Mouse (Mus musculus) ES-Bruce4 (cell line): ENCODE measurements around the gene Rcor3. TPM values are rescaled to one million over a fixed set of nuclear protein-coding genes. Genes with fewer than 3 reads are reported as not detected.

Source experiments
- H3K27ac ChIP-seq: 2 replicates; pipeline ENCODE4 v1.5.1; 2012; ENCODE audit warnings: low read length, inconsistent platforms; ENCODE audit not compliant: insufficient read depth
- H3K27me3 ChIP-seq: 2 replicates; pipeline ENCODE4 v1.6.1; 2012; ENCODE audit warnings: mild to moderate bottlenecking, low read length, inconsistent platforms; ENCODE audit not compliant: control insufficient read depth, poor library complexity, insufficient read depth, severe bottlenecking
- H3K36me3 ChIP-seq: 2 replicates; pipeline ENCODE4 v1.6.1; 2012; ENCODE audit warnings: inconsistent platforms, mild to moderate bottlenecking, low read length, moderate library complexity; ENCODE audit not compliant: control insufficient read depth, poor library complexity, insufficient read depth, severe bottlenecking
- H3K4me1 ChIP-seq: one replicate; pipeline ENCODE4 v1.8.1; 2011; ENCODE audit warnings: low read length; ENCODE audit not compliant: control insufficient read depth, insufficient read depth
- H3K4me3 ChIP-seq: 2 replicates; pipeline ENCODE4 v1.5.1; 2011; ENCODE audit warnings: low read depth, mild to moderate bottlenecking, low read length
- H3K9ac ChIP-seq: 2 replicates; pipeline ENCODE4 v1.6.1; 2012; ENCODE audit warnings: low read depth, mild to moderate bottlenecking, inconsistent platforms; ENCODE audit not compliant: poor library complexity, severe bottlenecking
- H3K9me3 ChIP-seq: replicated peaks from 2 replicates; pipeline ENCODE4 v1.6.1; 2012; ENCODE audit warnings: mild to moderate bottlenecking, low read length, inconsistent platforms; ENCODE audit not compliant: control insufficient read depth, poor library complexity, insufficient read depth, severe bottlenecking
- CTCF ChIP-seq: IDR thresholded peaks from one replicate; pipeline ENCODE4 v1.8.1; 2011; ENCODE audit warnings: low read depth, low read length
- EP300 ChIP-seq: IDR thresholded peaks from 2 replicates; pipeline ENCODE4 v1.6.1; 2011; ENCODE audit warnings: low read depth, low read length; ENCODE audit not compliant: insufficient read depth
- POLR2A ChIP-seq: IDR thresholded peaks from one replicate; pipeline ENCODE4 v1.8.1; 2011; ENCODE audit warnings: low read length; ENCODE audit not compliant: insufficient read depth
- polyA plus RNA-seq: library from polyadenylated mRNA; stranded (reverse); fragments of >200 nt; gene quantifications from 2 replicates; pipeline ENCODE4 v1.2.4, GENCODE M21; 2011; ENCODE audit warnings: low read depth; ENCODE audit not compliant: missing spikeins, insufficient read depth, insufficient read length

The Rcor3 gene
- polyA plus RNA-seq, 1 experiment: 16.4 TPM

DNA sequence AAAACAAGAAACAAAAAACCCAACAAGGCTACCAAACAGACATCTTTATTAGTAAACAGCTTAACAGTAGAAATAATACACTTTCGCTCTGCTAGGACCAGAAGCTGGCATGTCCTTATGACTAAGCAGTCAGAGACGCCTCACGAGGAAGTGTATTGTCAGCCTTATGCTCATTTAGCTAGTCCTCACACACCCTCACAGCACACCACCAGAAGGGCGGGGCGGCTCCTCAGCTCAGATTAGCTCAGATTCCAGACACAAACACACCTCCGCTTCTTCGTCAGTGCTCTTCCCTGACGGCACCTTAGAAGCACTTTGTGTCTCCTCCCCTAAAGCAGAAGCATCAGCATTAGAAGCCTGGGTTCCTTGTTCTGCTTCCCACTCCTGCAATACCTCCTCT, 36.5 kb downstream of the Rcor3 start:
- Histone ChIP-seq H3K27ac (no peak overlapping the region), H3K27me3 (no peaks in the 10 kb centered on the region), H3K4me3 (no peak overlapping the region), H3K9me3 (no peaks in the 10 kb centered on the region), H3K9ac (no peak overlapping the region), H3K36me3 (no peaks in the 10 kb centered on the region), H3K4me1 (peaks cover 5% of the 10 kb centered on the region)
- no peak for TF ChIP-seq POLR2A
- TF ChIP-seq CTCF: no peak
- TF ChIP-seq EP300: no peak

DNA sequence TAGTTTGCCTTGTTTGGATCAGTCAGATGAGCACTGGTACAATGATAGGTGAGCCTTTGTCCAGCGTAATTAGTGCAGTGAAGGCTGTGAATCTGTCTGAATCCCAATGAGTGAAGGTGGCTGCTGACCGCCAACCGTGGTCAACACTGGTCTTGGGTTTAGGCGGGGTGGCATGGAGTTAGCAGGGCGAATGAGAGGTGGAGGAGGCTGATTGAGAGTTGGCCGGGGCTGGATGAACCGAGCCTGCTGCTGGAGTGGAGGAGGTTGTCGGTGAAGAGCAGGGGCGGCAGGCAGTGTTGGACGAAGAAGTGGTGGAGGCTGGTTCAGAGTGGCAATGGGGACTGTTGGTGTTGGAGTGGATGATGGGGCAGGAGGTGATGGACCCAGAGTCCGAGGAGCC, 37.1 kb downstream of the Rcor3 start:
- Histone ChIP-seq H3K4me1 (peaks cover 5% of the 10 kb centered on the region), H3K27me3 (no peaks in the 10 kb centered on the region), H3K9ac (no peak overlapping the region), H3K9me3 (no peaks in the 10 kb centered on the region), H3K4me3 (peak overlapping the region; percentile 39), H3K36me3 (no peaks in the 10 kb centered on the region), H3K27ac (no peak overlapping the region)
- TF ChIP-seq POLR2A (no peak), CTCF (no peak), EP300 (no peak)

DNA sequence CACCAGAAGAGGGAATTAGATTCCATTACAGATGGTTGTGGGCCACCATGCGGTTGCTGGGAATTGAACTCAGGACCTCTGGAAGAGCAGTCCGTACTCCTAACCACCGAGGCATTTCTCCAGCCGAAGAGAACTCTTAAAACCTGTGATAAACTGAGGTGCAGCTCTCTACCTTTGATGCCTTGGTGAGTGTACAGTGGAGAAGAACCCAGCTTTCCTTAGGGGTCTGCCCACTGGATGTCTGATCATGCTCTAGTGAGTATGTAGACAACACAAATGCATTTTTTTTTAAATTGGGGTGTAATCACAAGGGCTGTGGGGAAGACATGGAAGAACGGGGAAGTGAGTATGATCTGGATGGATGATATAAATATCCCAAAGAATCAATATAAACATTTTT, 42.2 kb downstream of the Rcor3 start:
- no peak for TF ChIP-seq EP300
- TF ChIP-seq POLR2A: no peak
- TF ChIP-seq CTCF: no peak
- H3K4me3 ChIP-seq: no peak overlapping the region
- H3K27me3 ChIP-seq: 0 out of 2 replicates have a peak, but pooled peaks cover 3% of the 10 kb centered on the region
- no peaks in the 10 kb centered on the region for H3K9me3 ChIP-seq
- no peak overlapping the region for H3K27ac ChIP-seq
- H3K4me1 ChIP-seq: peaks cover 2% of the 10 kb centered on the region
- no peaks in the 10 kb centered on the region for H3K36me3 ChIP-seq
- no peak overlapping the region for H3K9ac ChIP-seq

- no peak for TF ChIP-seq POLR2A
- TF ChIP-seq CTCF: peak; percentile 40
- TF ChIP-seq EP300: no peak
- H3K4me3 ChIP-seq: no peak overlapping the region
- no peaks in the 10 kb centered on the region for H3K36me3 ChIP-seq
- 0 out of 2 replicates have a peak, but pooled peaks cover 3% of the 10 kb centered on the region for H3K27me3 ChIP-seq
- no peak overlapping the region for H3K27ac ChIP-seq
- H3K9me3 ChIP-seq: no peaks in the 10 kb centered on the region
- H3K4me1 ChIP-seq: no peaks in the 10 kb centered on the region
- H3K9ac ChIP-seq: no peak overlapping the region
Observed at GRCm38 (mm10) chr1:192094451-192095170, 43.3 kb downstream of the Rcor3 start.

DNA sequence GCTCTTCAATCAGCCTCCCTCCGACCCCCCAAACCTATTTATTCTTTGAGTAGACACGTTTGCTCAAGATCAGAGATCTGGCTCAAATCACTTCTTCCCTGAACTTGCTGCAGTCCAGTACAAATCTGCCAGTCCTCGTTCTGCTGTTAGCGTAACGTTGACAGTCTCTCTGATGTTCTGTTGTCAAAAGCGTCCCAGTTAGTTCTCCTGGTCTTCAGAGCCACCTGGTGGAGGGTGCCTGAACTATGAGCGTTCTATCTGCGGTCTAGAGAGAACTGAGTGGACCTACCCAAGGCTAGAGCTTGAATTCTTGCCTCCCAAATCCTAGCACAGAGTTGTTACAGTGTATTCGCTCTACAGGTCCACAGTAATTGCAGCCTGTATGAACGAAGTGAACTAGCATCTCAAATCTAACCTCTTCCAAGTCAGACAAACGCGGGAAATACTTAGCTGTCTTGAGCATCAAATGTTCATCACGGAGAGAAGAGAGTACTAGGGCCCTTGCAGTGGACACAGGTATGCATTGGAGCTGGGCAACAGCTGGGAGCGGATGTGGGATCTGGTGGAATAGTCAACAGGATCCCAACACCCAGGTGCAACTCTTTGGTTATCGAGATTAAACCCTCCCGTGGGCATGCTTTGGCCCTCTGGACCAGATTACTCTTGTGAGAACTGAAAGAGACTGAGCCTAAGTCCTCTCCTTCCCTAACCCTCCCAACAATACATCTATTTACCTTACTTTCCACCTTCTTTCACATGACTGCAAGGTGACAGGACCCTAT, 44.8 kb downstream of the Rcor3 start:
- Histone ChIP-seq H3K36me3 (no peaks in the 10 kb centered on the region), H3K27me3 (0 out of 2 replicates have a peak, but pooled peaks cover 3% of the 10 kb centered on the region), H3K4me1 (no peaks in the 10 kb centered on the region), H3K4me3 (peak overlapping the region; percentile 52), H3K27ac (no peak overlapping the region), H3K9ac (no peak overlapping the region), H3K9me3 (no peaks in the 10 kb centered on the region)
- peak; percentile 69 for TF ChIP-seq CTCF
- no peak for TF ChIP-seq EP300
